Mouse (Mus musculus): ENCODE data around the gene Ifit2. TPM values are rescaled to one million over a fixed set of nuclear protein-coding genes. Genes with fewer than 3 reads are reported as not detected.
"Not testable (repeated sequence)": the region's sequence is repeated elsewhere in the genome, so short reads cannot be mapped to it uniquely, and the experiment has no call there.

Ifit2 gene
- polyA plus RNA-seq, 1 experiment from 2014 or later, result 6.4 TPM

DNA sequence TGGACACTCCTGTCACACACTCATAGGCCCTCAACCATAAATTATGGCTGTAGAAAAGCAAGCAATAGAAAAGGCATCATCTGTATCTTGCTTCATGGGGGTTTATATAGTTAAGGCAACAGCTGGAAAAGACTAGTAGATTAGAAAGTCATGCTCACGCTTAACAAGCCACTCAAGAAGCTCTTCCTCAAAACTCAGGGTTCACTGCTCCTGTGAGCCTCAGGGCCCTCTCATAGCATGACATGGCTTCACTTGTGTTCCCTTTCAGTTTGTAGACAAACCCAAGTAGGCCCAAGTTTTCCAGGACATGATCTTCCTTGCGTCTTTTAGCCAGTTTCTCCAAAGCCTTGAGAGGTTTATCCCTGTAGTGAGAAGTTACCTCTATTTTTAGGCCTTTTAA, 43.0 kb downstream of the Ifit2 start:
- DNase-seq (ENCODE audit: low spot score), result no peak
- Histone ChIP-seq H3K36me3 (ENCODE audit: control insufficient read depth, insufficient read depth, low read length) (no peaks in the 10 kb centered on the region), H3K4me2 (ENCODE audit: low read depth, low read length, severe bottlenecking) (no peak overlapping the region), H3K4me3 (ENCODE audit: low read depth, low read length) (no peak overlapping the region), H3K27me3 (ENCODE audit: control insufficient read depth, insufficient read depth, low read length) (no peaks in the 10 kb centered on the region), H3K9me3 (ENCODE audit: control insufficient read depth, low read length) (no peaks in the 10 kb centered on the region), H3K9ac (ENCODE audit: low read length) (no peak overlapping the region), H3K27ac (ENCODE audit: low read depth, low read length) (no peak overlapping the region), H3K4me1 (replicated peaks; ENCODE audit: control insufficient read depth, insufficient read depth, low read length) (no peaks in the 10 kb centered on the region)
- WGBS, result 91% methylated on average over 2 of the region's 2 CpGs
- ATAC-seq (replicated peaks; ENCODE audit: low FRiP score), result no peak

- H3K4me2 ChIP-seq (ENCODE audit: low read depth, low read length, severe bottlenecking); H3K27me3 ChIP-seq (ENCODE audit: control insufficient read depth, insufficient read depth, low read length); H3K9ac ChIP-seq (ENCODE audit: low read length); DNase-seq (ENCODE audit: low spot score); ATAC-seq (replicated peaks; ENCODE audit: low FRiP score); H3K9me3 ChIP-seq (ENCODE audit: control insufficient read depth, low read length); H3K36me3 ChIP-seq (ENCODE audit: control insufficient read depth, insufficient read depth, low read length); H3K4me3 ChIP-seq (ENCODE audit: low read depth, low read length); H3K27ac ChIP-seq (ENCODE audit: low read depth, low read length); H3K4me1 ChIP-seq (replicated peaks; ENCODE audit: control insufficient read depth, insufficient read depth, low read length): not testable (repeated sequence)
- 82% methylated on average over 3 of the region's 3 CpGs for WGBS
These were observed 44.0 kb downstream of the Ifit2 start for GRCm38 (mm10) chr19:34594523-34594922.

DNA sequence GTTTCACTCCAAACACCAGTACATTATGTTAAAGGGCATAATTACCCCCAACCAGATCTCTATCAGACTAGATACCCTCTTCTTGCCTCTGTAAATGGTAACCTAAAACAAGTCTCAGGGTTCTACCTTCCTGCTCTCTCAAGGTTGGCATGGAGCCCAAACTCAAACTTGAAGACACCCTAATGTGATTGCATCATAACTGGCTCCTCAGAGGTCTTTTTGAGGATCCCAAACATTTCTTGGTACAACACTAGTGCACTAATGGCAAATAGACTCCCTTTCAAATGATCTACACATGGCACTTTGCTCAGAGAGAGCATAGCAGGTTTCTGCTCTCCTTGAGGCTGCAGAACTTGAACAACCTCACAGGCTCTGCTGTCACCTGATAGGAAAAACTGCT, 46.3 kb downstream of the Ifit2 start:
- H3K4me3 ChIP-seq (ENCODE audit: low read depth, low read length), result no peak overlapping the region
- ATAC-seq (replicated peaks; ENCODE audit: low FRiP score), result no peak
- no peak overlapping the region for H3K27ac ChIP-seq (ENCODE audit: low read depth, low read length)
- no peak overlapping the region for H3K4me2 ChIP-seq (ENCODE audit: low read depth, low read length, severe bottlenecking)
- no peaks in the 10 kb centered on the region for H3K4me1 ChIP-seq (replicated peaks; ENCODE audit: control insufficient read depth, insufficient read depth, low read length)
- no peaks in the 10 kb centered on the region for H3K36me3 ChIP-seq (ENCODE audit: control insufficient read depth, insufficient read depth, low read length)
- H3K9me3 ChIP-seq (ENCODE audit: control insufficient read depth, low read length), result no peaks in the 10 kb centered on the region
- no peaks in the 10 kb centered on the region for H3K27me3 ChIP-seq (ENCODE audit: control insufficient read depth, insufficient read depth, low read length)
- no peak for DNase-seq (ENCODE audit: low spot score)
- no peak overlapping the region for H3K9ac ChIP-seq (ENCODE audit: low read length)

- ATAC-seq (replicated peaks; ENCODE audit: low FRiP score) (no peak), DNase-seq (ENCODE audit: low spot score) (no peak)
- Histone ChIP-seq H3K27ac (ENCODE audit: low read depth, low read length) (no peak overlapping the region), H3K9ac (ENCODE audit: low read length) (no peak overlapping the region), H3K9me3 (ENCODE audit: control insufficient read depth, low read length) (no peaks in the 10 kb centered on the region), H3K4me3 (ENCODE audit: low read depth, low read length) (no peak overlapping the region), H3K36me3 (ENCODE audit: control insufficient read depth, insufficient read depth, low read length) (no peaks in the 10 kb centered on the region), H3K27me3 (ENCODE audit: control insufficient read depth, insufficient read depth, low read length) (no peaks in the 10 kb centered on the region), H3K4me2 (ENCODE audit: low read depth, low read length, severe bottlenecking) (no peak overlapping the region), H3K4me1 (replicated peaks; ENCODE audit: control insufficient read depth, insufficient read depth, low read length) (no peaks in the 10 kb centered on the region)
- 87% methylated on average over 2 of the region's 2 CpGs for WGBS
These were observed 47.8 kb downstream of the Ifit2 start for GRCm38 (mm10) chr19:34598341-34598740.

DNA sequence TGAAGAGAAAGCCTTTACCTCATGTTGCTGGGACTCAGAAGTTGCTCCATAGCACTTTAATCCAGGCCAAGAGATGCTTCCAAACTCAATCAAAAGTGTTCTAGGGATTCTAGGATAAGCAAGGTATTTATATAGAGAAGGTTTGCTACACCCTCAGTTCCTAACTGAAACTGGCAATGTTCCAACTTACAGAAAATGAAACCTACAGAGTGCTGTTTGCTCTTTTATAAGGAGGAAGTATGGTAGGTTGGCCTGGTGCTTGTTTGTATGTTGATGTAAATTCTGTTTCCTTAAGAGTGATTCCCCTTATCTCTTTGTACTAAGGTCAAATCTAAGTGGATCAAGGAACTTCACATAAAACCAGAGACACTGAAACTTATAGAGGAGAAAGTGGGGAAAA, 48.8 kb downstream of the Ifit2 start:
- not testable (repeated sequence) for H3K9me3 ChIP-seq (ENCODE audit: control insufficient read depth, low read length); H3K4me2 ChIP-seq (ENCODE audit: low read depth, low read length, severe bottlenecking); H3K36me3 ChIP-seq (ENCODE audit: control insufficient read depth, insufficient read depth, low read length); H3K27me3 ChIP-seq (ENCODE audit: control insufficient read depth, insufficient read depth, low read length); ATAC-seq (replicated peaks; ENCODE audit: low FRiP score); H3K4me1 ChIP-seq (replicated peaks; ENCODE audit: control insufficient read depth, insufficient read depth, low read length); H3K4me3 ChIP-seq (ENCODE audit: low read depth, low read length); H3K9ac ChIP-seq (ENCODE audit: low read length); DNase-seq (ENCODE audit: low spot score); H3K27ac ChIP-seq (ENCODE audit: low read depth, low read length)

DNA sequence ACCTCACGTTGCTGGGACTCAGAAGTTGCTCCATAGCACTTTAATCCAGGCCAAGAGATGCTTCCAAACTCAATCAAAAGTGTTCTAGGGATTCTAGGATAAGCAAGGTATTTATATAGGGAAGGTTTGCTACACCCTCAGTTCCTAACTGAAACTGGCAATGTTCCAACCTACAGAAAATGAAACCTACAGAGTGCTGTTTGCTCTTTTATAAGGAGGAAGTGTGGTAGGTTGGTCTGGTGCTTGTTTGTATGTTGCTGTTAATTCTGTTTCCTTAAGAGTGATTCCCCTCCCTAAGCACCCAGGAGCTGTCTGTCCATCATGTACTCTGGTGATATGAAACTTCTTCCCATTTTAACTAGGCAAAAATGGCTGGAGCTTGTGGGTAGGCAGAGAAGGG, 51.4 kb downstream of the Ifit2 start, which contains the start of gene Ifit1bl1:
Gene Ifit1bl1, minus strand, starts transcription at position 69 of the 400 bp plus-strand sequence.
- H3K27me3 ChIP-seq (ENCODE audit: control insufficient read depth, insufficient read depth, low read length); H3K9me3 ChIP-seq (ENCODE audit: control insufficient read depth, low read length); H3K9ac ChIP-seq (ENCODE audit: low read length); H3K4me3 ChIP-seq (ENCODE audit: low read depth, low read length); DNase-seq (ENCODE audit: low spot score); ATAC-seq (replicated peaks; ENCODE audit: low FRiP score); H3K36me3 ChIP-seq (ENCODE audit: control insufficient read depth, insufficient read depth, low read length); H3K4me1 ChIP-seq (replicated peaks; ENCODE audit: control insufficient read depth, insufficient read depth, low read length); H3K27ac ChIP-seq (ENCODE audit: low read depth, low read length); H3K4me2 ChIP-seq (ENCODE audit: low read depth, low read length, severe bottlenecking): not testable (repeated sequence)
- 52% methylated on average over 1 of the region's 1 CpGs for WGBS

DNA sequence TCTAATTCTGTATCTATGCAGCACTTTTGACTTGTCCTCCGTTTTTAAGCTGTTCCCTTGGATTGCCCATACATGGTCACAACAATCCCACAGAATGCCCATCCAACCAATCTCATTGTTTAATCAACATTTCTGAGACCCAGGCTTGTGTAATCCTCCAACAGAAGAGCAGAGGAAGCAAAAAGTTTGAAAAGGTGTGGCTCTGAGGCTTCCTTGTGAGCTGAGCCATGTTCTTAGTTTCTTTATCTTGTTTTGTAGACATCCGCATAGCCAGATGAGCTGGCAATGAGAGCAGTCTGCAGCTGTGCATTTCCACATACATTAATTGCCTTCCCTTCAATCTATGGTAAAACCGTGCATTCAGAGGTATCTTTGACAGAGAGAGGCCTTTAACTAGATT, 55.0 kb downstream of the Ifit2 start:
- WGBS, result 90% methylated on average over 3 of the region's 3 CpGs
- no peak overlapping the region for H3K27ac ChIP-seq (ENCODE audit: low read depth, low read length)
- no peaks in the 10 kb centered on the region for H3K36me3 ChIP-seq (ENCODE audit: control insufficient read depth, insufficient read depth, low read length)
- no peak for DNase-seq (ENCODE audit: low spot score)
- no peaks in the 10 kb centered on the region for H3K9me3 ChIP-seq (ENCODE audit: control insufficient read depth, low read length)
- no peak for ATAC-seq (replicated peaks; ENCODE audit: low FRiP score)
- no peak overlapping the region for H3K4me3 ChIP-seq (ENCODE audit: low read depth, low read length)
- no peaks in the 10 kb centered on the region for H3K4me1 ChIP-seq (replicated peaks; ENCODE audit: control insufficient read depth, insufficient read depth, low read length)
- no peak overlapping the region for H3K4me2 ChIP-seq (ENCODE audit: low read depth, low read length, severe bottlenecking)
- H3K9ac ChIP-seq (ENCODE audit: low read length), result no peak overlapping the region
- no peaks in the 10 kb centered on the region for H3K27me3 ChIP-seq (ENCODE audit: control insufficient read depth, insufficient read depth, low read length)

- H3K4me2 ChIP-seq (ENCODE audit: low read depth, low read length, severe bottlenecking); H3K27ac ChIP-seq (ENCODE audit: low read depth, low read length); H3K4me3 ChIP-seq (ENCODE audit: low read depth, low read length); H3K27me3 ChIP-seq (ENCODE audit: control insufficient read depth, insufficient read depth, low read length); H3K9me3 ChIP-seq (ENCODE audit: control insufficient read depth, low read length); ATAC-seq (replicated peaks; ENCODE audit: low FRiP score); H3K9ac ChIP-seq (ENCODE audit: low read length); H3K36me3 ChIP-seq (ENCODE audit: control insufficient read depth, insufficient read depth, low read length); DNase-seq (ENCODE audit: low spot score); H3K4me1 ChIP-seq (replicated peaks; ENCODE audit: control insufficient read depth, insufficient read depth, low read length): not testable (repeated sequence)
- 68% methylated on average over 4 of the region's 4 CpGs for WGBS
These were observed 57.0 kb downstream of the Ifit2 start, which contains the start of gene Ifit3b for GRCm38 (mm10) chr19:34607237-34608051. Gene Ifit3b, plus strand, starts transcription at chr19:34607970.

- H3K4me1 ChIP-seq (replicated peaks; ENCODE audit: control insufficient read depth, insufficient read depth, low read length); H3K9me3 ChIP-seq (ENCODE audit: control insufficient read depth, low read length); H3K9ac ChIP-seq (ENCODE audit: low read length); H3K27me3 ChIP-seq (ENCODE audit: control insufficient read depth, insufficient read depth, low read length); H3K36me3 ChIP-seq (ENCODE audit: control insufficient read depth, insufficient read depth, low read length); H3K27ac ChIP-seq (ENCODE audit: low read depth, low read length); DNase-seq (ENCODE audit: low spot score); H3K4me2 ChIP-seq (ENCODE audit: low read depth, low read length, severe bottlenecking); ATAC-seq (replicated peaks; ENCODE audit: low FRiP score); H3K4me3 ChIP-seq (ENCODE audit: low read depth, low read length): not testable (repeated sequence)
- WGBS, result 83% methylated on average over 3 of the region's 3 CpGs
These were observed 59.6 kb downstream of the Ifit2 start for GRCm38 (mm10) chr19:34610118-34610517.

All from forebrain, embryonic 11.5 days (tissue).